Mouse (Mus musculus) monocyte, adult 2 months (primary cell): ENCODE measurements at regions not wholly inside any gene's neighbourhood (a gene's known extent, or its start where the extent isn't known, plus 50 kb on each side); places are given as distances from the start of the nearest gene placed in this dataset.

Experiments
- DNase-seq, 2 experiments: peaks; one replicate each; pipeline ENCODE4 v3.0.0; 2022; ENCODE audit warnings: low spot score in 2 of 2, low read depth in 1 of 2

DNA sequence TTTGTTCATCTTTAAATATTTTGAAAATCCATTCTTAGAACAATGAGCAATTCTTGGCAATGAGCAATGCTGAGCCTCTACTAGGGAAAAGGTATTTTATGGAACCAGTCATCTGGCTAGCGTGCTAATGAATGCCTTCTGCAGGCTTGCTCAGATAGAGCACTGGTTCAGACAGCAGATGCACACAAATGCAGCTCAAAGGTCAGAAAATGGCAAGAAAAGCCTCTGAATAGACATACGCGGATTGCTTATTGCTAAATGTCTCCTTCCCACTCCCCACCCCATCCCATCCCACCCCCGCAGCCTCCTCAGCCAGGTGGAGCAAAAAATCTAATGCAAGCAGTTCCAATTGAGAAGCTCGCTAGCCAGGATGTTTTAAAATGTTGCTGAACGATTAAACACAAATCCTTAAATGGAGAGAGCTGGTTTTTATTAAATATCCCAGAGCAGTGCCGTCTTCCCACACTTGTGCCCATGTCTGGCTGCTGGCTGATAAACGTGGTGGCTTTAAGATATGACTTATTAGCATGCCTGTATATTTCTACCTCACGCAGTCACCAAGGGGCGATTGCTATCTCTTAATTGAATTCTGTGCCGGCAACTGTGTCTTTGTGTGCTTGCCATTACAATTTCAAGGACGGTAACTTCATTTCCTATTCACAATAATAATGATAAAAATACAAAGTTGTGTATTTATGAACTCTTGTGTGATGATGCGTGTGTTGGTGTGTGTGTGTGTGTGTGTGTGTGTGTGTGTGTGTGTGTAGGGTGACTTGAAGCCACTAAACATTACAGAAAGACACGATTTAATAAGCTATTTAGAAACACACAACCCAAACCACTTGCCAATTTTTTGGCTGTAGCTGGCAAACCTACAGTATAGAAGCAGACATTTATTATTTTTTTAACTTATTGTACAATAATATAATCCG lies 192.7 kb upstream of the Pabpc6 start:
- no peak for DNase-seq

DNA sequence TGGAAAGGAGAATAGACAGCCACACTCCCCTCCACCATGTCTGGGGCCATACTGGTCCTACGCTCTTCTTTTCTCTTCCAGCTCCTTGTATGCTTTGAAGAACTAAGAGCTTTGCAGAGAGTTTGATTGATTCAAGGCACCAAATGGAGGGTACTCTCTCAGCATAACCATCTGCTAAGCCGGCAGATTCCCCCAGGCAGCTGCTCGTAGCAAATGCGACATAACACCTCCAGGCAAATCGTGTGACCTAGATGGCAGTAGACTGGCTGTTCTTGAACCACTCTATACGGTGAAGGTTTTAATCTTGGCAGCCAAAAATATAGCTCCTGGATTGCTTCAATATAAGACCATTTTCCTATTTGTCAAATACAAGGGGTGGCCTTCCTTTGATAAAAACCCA lies 191.8 kb upstream of the Pabpc6 start:
- DNase-seq = no peak

DNA sequence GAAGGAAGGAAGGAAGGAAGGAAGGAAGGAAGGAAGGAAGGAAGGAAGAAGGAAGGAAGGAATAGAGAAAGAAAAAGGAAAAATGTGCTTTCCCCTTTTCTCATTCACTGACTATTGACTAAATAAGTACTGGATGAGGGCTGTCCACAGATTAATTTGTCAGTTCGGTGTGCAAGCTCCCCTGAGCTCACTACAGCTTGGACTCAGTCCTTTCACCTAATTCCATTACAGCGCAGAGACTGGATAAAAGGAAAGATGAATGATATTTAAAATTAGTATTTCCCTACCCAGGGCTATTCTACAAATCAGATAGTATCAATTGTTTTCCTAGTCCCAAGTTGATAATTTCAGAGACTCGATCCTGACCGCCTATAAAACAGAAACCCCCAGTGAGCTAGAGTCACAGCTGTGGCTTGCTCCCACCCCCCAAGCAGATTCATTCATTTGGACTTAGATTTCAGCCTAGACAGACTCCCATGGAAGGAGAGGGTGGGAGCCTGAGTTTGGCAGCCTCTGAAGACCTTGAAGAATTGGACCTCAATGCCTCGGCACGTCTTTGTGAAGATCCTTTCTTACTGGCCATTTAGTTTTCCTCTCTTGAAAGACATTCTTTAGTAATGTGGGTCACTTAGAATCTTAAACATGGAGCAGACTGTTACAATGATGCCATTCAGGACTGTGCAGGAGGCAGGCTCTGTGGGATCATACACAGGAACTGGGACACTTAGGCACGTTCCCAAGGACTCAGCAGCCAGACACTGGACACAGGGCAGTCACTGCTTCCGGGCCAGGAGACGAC lies 179.2 kb upstream of the Pabpc6 start:
- no peak for DNase-seq

DNA sequence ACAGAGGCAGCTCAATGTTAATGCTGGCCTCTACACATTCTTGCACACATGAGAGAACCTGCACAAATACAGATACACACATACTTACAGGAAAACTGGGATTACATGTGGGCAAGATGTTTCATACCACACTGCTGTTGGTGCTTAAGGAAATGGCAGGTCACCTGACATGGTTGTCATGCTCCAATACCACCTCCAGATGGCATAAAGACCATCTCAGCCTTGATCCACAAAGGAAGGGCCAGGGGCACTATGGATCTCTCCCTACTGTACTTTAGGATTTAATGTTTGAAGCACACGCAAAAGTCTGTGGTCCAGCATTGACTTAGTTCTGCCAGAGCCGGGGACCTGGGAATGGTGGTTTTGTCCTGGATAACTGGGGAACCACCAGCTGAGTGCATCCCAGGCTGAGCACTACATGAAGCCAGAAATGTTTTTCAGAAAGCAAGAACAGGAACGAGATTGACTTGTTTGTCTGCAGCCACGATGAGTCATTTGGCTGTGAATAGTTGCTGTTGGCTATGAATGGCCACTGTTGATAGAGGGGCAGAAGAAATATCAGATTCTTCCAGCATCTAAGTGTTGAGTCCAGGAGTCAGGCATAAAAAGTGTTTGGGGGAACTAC lies 176.0 kb upstream of the Pabpc6 start:
- DNase-seq = no peak

DNA sequence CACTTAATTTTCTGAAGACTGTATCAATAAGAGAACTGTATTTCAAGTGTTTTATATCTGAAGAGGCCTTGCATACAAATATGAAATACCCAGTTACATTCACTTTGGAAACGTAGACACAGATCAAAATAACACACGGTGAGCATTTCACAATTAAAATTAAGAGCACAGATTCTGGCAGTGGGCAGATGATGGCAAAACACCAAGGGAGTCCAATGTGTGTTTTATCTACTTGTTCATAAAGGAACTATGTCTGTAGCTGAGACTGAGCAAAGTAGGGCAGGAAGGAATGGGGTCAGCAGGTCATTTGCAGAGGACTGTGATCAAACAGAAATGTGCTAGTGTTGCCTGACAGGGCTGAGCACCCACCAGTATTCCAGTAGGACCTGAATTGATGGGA lies 171.6 kb upstream of the Pabpc6 start:
- no peak for DNase-seq

DNA sequence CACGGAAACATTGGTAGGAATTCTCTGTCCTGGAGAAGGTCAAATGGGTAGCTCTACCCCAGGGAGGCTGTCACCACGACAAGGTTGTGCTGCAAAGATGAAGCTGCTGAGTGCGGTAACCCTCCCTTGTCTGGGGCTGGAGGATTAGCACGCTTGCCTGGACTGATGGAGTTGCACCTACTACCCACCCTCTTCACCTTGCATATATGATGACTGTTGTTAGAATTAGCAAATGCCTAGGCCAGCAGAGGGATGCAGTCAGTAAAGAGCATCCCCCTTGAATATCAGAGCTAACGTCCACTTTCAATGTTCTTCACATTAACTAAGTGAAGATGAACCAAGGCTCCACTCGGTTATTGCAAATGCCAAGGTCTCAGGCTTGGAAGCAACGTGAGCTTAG lies 169.7 kb upstream of the Pabpc6 start:
- DNase-seq = no peak

DNA sequence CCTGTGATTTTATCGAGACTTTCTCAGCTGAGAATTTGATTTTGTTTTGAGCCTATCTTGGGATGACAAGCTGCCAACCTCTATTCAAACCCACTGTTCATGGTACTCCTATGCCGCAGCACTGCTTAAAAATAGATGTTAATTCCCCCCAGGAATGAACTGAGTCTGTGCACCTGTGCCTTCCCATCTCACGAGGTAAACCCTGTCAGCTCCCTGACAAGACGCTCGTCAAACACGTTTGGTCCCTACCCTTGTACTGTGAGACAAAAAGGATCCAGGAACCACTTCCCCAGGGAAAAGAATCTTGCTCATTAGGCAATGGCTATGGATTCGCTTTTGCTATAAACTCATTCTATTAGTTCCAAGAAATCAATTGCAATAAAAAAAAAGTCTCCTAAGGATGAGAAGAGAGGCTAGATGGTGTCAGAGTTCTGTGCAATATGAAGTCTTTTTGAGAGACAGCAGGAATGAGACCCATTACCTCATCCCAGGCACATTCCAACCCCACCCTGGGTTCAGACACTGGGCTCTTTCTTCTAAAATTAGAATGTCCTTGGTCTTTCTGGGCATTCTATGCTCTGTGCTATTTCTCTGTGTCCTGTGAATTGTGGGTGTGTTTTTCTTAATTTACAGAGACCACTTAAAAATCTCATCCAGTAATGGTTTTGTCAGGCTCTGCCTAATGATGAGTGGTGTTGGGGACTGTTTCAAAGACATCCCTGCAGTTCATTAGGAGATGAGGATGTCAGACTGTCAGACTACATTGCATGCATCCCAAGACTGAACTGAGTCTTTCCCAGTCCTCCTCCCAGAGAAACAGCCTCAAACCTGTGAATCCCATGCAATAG lies 167.7 kb upstream of the Pabpc6 start:
- DNase-seq = no peak

DNA sequence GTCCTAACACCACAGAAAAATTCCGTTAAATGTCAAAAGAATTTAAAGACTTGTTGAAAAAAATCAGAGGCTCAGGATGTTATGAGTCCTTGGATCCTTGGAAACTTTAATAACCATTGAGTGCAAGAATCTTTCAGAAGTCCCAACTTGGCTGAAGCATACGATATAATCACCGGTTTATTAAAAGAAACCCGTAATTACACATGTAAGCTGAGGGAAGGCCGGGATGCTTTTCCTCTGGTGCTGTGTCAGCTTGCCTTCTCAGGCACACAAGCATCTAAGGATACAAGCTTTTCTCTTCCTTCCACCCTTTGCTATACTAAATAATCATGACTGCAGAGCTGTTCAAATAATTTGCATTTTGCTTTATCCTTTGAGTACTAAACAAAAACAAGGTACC lies 160.4 kb upstream of the Pabpc6 start:
- DNase-seq = no peak

DNA sequence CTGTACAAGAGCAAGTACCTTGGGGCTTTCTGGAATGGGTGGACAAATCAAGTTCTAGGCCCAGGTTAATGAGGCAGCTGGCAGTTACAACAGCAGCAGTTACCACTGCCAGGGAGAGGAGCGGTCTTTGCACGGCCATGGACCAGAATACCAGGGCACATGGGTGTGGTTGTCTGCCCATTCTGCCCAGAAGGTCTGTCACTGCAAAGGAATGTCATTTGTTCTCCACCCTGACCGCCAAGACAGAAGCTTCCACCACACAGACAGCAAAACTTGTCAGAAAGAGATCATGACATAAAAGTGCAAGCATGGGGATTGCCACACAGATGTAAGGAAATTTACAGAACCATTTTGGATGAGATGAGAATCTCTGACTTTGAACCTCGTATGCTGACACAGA lies 151.8 kb upstream of the Pabpc6 start:
- no peak for DNase-seq

DNA sequence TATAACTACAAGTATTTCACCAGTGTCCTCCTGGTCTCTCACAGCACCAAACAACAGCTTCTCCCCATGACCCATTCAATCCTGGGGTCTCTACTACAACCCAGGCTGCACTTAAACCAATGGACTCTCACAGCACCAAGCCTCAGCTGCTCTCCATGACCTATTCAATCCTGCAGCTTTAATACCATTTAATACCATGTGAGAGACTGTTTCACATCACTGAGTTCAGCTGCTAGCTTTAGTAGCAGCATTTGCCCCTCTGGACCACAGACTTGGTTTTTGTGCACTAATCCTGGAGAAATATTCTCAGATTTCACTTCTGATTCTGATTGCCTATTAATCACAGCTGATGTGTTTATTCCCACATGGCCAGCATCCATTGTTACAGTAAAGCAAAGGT lies 147.5 kb upstream of the Pabpc6 start:
- DNase-seq = no peak

DNA sequence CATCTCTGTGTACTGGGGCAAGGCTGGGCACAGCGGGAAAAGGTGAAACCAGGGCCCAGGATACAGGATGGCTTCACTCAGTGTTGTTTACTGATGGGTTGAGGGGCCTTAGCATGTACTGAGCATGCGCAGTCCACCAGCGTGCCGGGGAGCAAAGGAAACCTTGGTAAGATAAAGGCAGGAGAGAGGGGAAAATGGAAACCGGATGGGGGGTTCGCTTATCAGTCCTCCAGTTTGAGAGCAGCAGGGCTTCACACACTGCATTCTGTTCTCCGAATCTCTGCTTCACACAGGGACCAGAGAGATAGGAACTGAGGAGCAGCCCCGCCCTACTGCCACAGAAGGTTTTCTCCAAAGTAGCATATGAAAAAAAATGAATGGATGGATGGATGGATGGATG lies 127.6 kb upstream of the Pabpc6 start:
- no peak for DNase-seq

DNA sequence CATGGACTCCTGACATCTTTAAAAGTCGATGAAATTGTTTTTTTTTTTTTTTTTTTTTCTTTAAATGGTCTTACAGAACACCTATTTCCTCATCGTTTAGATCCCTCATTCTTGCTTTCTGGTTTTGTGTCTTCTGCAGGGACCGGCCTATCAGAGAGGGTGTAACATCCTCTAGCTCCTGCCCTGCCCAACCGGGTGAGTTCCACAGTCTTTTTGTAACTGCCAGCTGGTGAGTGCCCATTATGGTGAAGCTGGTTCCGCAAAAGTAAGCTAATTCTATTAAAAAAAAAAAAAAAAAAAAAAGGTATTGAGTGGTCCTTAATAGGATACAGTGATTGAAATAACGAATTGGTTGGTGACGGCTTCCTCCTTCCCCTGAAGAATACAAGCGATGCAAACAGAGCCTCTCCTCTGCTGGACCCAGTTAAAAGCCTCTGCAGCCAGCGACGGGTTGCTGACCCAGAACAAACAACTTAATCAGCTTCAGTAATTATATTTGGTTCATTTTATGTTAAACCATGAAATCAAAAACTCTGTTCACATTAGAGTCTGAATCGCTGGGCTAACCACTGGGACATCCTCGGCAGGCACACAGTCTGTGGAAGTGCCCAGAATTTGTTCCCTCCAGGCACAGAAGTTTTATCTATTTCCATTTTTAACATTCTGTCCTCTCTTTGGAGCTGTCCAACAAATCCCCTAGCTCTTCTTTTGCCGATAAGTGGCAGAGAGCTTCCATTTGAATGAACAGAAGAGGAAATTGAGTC lies 126.9 kb upstream of the Pabpc6 start:
- no peak for DNase-seq

DNA sequence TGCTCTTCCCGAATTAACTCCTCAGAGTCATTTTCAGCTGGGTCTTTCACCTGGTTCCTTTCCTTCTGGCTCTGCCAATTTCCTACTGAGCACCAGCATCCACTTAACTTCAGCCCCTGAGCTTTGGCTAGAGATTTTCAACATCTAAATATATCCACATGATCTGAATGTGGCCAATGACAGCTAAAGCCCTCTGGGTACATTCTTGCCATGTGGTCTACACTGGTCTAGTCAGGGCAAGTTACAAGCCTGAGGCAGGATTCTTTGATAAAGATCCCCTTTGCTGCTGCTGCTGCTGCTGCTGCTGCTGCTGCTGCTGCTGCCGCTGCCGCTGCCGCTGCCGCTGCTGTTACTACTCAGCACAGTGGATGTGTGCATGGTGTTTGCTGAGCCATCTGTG lies 109.3 kb upstream of the Pabpc6 start:
- DNase-seq = no peak

DNA sequence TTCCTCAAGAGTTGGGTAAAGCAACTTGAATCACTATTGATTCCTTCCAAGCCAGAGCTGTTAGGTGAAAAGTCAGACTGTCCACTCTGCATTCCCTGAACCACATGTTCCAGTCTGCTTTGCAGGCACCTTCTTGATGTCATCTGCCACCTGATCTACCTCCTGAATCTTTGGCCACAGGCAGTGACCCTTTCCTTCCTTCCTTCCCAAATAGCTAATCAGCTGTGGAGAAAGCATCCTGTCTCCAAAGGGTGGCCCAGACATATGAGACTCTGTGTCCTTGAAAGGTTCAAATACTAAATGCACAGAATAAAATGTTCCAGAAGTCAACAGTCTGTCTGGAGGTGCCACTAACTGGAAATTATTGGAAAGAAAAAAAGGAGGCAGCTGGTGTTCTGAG lies 107.6 kb upstream of the Pabpc6 start:
- no peak for DNase-seq

DNA sequence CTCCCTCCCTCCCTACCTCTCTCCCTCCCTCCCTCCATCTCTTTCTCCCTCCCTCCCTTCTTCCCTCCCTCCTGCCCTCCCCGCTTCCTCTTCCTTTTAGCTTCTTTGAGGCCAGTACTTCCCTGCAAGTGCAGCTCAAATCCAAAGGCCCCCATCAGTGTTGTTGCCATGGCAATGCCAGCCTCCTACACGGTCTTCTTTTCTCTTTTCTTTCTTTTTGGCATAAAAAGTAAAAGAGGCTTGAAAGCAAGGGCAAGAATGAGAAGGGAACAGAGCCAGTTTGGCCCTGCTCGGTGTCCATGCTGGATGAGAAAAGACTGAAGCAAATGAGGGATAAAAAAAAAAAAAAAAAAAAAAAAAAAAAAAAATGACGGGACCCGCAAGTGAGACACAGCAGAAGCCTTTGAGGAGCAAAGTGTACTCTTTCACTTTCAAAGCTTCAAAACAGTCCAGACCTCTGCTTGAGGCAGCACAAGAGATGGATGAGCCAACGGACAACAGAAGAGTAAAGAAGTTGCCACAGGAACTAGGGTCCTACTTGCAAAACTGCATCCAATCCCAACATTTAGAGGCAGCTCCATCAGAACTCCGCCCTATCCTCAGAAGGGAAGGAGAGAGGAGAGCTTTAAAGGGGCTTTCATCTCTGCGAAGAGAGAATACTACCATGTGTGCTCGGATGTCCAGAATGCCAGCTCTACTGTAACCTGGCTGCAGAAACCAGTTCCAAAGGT lies 106.9 kb upstream of the Pabpc6 start:
- no peak for DNase-seq

DNA sequence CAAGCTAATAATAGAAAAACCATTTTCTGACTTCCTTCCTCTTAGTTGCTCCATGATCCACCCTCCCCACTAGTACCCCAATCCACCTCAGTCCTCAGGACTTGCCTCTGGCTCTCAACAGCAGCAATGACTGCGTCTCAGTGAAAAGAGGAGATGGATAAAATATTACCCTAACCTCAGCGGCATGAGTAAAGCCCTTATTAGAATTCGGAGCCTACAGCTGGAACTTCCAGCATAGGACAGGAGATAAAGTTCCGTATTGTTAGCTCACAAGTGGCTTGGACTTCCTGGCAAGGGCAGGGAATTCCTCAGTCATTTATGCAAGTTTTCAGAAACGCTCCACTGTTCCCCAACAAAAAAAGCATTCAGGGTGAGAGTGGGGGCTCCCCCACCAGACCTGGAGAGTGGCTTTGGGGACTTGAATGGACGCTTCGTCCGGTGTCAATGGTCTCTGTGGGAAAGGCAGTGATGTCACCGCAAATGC lies 106.2 kb upstream of the Pabpc6 start:
- DNase-seq = no peak

DNA sequence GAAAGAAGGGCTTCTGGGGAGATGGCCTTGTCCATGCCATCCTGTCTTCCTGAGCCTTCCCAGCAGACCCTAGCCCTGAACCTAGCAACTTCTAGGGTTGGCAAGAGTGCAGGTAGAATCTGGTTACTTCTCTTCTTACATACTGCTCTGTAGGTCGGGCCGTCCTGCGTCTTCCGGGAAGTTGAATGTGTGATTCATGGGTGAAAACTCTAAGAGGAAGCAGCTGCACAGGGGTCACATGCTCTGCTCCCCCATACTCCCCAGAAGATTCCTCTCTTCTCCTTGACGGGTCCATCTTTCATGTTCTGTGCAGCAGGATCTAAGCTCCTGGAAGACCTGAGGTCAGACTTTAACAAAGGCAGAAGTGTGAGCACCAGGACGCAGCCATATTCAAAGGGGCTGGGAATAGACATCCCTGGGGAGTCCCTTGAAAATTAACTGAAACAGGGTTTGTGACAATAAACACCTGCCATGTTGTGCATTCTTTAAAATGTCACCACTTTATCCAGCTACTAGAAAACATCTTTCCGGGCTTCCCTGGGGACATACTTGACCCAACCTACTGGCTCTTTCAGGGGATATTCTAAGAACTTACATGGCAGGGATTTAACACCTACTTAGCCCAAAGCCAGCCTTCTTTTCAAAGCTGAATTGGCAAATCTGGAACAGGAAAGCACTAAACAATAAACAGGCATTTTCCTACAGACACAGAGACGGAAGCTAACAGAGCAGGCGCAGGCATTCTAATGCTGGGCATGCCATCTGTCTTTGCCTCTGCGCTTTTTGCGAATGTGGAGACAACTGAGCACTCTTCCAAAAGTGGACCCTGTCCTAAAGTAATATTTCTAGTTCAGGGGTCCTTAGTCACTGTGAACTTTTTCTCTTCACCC lies 105.5 kb upstream of the Pabpc6 start:
- no peak for DNase-seq

DNA sequence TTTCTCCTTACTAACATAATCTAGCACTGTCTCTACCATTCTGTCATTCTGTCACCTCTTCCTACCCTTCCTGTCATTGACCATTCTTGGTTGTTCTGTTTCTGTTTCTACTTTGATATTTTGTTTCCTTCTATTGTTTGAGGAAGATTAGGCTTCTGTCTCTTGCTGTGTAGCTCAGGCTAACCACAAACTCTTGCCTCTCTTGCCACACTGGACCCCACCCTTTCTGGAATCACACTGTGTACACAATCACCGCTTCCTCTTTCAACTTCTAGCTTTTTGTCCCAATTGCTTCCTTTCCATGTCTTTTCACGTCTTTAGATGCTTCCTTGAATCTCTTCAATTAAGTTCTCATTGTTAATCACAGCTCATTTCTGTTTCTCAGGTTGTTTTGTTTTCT lies 104.2 kb upstream of the Pabpc6 start:
- DNase-seq = peak; percentile 42 to 51
